Mouse (Mus musculus): ENCODE measurements around the gene Nat8f6.
A peak's percentile ranks its signal among the peaks of the same experiment; 100 is the strongest.
"Not testable (repeated sequence)": the region's sequence is repeated elsewhere in the genome, so short reads cannot be mapped to it uniquely, and the experiment has no call there.

The Nat8f6 gene

DNA sequence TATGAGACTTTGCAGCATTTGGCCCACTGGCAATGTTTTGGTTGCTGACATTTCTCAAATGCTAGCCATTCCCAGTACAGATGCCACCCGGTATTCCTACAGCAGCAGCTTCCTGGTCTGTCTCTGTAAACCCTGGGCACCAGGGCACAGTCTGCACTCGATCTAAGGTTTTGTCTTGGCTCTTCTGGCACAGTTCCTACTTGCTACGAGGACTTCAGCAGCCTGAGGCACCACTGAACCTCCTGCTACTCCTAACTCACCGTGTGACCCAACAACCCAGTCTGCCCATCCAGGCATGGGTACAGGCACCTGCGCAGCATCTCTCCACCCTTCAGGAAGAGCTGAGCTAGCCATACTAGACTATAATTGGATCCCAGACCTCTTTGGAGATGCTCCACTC is 15.3 kb upstream of the Nat8f6 start:
- not testable (repeated sequence) for DNase-seq (ENCODE audit: low read depth, low spot score)

DNA sequence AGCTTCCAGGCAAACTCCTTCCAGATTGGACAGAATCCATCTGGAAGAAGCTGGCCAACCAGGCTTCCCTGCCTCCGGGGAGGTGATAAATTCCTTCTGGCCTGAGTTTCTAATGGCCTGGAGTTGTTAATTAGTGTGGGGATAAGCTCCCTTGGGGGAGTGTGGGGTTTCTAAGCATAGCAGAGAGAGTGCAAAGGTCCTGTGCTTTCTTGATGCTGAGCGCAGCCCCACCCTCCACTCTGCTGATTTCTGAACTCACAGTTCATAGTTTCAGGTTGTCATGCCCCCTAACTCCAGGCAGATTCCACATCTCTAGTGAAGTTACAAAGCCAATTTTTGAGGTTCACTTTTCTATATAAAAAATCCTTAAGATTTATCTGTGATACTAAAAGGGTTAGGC is 14.3 kb upstream of the Nat8f6 start:
- DNase-seq (ENCODE audit: low read depth, low spot score): not testable (repeated sequence)

DNA sequence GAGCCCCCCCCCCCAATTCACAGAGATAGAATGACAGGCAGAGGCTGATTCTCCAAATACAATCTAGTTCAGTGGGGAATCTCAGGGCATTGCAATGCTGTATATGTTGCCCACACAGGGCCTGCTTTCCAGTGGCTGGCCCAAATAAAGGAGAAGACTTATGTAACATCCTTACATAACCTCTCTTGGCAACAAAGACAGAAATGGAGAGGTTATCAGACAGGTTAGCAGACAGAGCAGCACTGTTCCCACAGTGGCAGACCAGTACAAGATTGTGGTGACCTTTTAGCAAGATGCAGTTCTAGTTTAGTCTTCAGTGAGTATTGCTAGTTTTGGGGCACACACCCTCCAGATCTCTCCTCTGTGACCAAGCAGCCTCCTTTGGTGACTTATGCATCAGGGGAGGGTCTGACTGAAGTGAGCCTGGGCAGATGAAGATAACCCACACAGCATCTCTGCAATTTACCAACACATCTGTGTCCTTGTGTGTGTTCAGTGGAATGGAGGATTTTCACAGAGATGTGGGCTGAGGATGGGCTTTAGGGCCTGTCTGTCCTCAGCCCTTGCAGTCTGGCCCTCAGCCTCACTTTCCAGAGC is 13.8 kb upstream of the Nat8f6 start:
- not testable (repeated sequence) for DNase-seq (ENCODE audit: low read depth, low spot score)

DNA sequence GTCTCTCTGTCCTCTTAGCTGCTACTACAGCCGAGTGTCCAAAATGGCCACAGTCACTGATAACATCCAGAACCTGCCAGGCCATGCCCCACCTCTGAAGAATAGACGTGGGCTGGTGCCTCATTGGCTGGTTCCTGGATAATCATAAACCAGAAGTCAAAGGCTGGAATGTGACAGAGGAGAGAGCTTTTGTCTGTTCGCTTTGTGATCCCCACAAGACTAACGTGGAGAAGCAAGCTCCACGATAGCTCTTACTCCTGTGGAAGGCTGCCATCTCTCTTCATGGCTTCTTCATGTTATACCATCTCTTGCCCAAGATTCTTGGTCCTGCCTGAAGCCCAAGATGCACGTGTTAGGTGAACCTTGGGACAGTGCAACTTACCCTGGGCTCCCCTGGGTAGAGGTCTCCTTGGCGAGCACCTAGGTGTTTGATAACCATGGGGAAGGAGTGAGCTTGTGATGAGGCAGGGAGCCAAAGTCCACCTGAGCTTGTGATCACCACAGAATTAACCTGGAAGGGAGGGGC is 11.1 kb upstream of the Nat8f6 start, which contains the start of gene Nat8:
Gene Nat8 (minus strand): TSS at position 287 of the 526 bp plus-strand sequence.
- no peak for DNase-seq (ENCODE audit: low read depth, low spot score)

DNA sequence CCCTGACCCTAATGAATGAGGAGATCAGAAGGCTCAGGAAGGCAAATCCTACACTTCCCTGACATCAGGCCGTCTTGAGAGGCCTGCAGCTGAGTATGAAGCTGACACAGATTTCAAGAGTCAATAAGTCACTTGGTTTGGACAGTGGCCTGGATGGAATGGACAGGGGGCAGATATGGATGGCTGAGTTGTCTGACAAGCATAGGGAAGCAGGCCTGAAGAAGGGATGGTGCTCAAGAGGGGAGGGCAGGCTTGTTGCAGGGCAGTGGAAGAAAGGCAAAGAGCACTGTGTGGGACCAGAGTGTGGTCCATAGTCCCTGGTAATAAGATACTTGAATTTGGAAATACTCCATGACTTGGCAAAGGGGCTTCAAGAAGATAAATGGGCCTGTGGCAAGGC is 8.7 kb upstream of the Nat8f6 start:
- no peak for DNase-seq (ENCODE audit: low read depth, low spot score)

DNA sequence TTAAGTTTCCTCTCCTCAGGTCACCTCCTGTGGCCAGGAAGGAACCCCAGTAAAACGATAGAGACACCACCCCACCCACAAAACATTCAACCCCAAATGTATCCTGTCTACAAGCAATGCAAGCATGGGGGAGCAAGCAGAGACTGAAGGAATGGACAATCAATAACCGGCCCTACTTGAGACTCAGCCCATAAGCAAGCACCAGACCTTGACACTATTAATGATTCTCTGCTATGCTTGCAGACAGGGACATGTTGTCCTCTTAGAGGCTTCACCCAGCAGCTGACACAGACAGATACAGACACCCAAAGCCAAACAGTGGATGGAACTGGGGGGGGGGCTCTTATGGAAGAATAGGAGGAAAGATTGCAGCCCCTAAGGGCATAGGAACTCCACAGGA is 5.1 kb upstream of the Nat8f6 start:
- DNase-seq (ENCODE audit: low read depth, low spot score): no peak

DNA sequence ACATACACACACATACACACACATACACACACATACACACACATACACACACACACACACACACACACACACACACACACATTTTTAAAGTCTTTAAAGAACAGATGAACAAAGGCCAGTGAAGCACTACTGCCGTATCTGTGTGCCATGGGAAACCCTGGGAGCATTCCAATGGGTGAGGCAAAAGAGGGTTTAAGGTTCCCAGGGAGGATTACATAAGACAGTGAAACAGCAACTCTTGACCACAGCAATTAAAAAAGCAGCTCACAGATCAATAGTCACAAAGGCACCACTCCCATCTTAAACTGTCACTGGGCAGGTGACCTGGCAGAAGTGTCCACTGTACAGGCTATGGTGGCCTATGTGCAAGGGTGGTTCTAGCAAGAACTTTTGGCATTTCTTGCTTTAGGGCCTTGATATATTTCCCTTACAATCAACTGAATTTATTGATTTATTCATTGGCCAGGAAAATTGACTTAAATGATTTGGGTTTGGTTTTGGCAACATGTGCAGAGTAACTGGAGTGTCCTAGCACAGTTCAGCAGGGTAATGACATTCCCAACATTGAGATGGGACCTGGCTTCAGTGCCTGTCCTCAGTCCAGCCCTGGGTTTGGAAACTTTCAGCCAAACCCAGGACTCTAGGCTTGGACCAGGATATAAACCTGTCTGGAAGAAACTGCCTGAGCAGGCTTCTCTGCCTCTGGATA is 2.8 kb upstream of the Nat8f6 start:
- no peak for DNase-seq (ENCODE audit: low read depth, low spot score)

DNA sequence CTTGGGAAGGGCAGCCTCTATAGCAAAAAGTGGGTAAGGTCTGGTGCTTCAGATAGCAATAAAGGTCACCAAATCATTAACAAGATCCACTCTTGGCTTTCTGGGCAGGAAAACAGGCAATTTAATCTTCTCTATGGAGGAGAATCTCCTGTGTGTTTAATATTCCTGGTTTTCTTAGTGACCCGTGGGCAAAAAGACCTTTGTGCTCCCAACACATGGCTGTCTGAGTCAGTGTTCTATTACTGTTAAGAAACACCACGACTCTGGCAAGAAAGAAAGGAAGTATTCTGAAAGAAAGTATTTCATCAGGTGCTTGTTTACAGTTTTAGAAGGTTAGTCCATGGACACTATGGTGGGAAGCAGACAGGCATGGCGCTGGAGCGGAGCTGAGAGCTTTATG is 1.5 kb upstream of the Nat8f6 start:
- DNase-seq (ENCODE audit: low read depth, low spot score): no peak

DNA sequence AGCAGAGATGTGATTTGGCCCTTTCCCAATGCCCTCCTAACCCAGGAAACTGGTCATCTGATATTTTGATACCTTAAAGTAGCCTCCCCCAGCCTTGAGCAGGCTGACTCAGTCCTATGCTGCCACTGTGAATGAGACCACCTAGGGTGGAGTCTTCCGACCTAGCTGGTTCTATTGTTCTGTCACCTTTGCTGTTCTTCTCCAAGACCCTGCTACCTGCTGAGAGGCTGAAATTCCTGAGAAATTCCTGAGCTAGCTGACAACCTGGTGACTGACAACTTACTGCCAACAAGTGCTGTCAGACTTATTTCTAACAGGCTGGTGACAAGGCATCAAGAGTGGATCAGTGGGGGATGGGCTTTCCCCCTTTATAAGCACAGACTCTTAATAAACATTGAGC is 2.4 kb downstream of the Nat8f6 start:
- no peak for DNase-seq (ENCODE audit: low read depth, low spot score)

DNA sequence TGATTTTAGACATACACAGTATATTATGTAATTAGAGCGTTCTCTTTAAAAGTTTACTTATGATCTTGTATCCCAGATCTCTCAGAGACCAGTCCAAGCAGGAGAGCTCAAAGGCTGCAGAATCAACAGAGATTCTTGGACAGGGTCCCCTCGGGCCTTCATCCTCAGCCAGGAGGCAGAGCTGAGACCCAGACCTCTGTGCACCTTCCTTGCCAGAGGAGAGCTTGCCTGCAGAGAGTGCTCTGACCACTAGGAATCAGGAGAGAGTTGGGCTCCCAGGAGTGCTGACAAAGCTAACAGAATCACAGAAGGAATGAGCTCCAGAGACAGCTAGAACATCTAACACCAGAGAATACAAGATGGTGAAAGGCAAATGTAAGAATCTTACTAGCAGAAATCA is 7.4 kb downstream of the Nat8f6 start:
- DNase-seq (ENCODE audit: low read depth, low spot score): no peak

DNA sequence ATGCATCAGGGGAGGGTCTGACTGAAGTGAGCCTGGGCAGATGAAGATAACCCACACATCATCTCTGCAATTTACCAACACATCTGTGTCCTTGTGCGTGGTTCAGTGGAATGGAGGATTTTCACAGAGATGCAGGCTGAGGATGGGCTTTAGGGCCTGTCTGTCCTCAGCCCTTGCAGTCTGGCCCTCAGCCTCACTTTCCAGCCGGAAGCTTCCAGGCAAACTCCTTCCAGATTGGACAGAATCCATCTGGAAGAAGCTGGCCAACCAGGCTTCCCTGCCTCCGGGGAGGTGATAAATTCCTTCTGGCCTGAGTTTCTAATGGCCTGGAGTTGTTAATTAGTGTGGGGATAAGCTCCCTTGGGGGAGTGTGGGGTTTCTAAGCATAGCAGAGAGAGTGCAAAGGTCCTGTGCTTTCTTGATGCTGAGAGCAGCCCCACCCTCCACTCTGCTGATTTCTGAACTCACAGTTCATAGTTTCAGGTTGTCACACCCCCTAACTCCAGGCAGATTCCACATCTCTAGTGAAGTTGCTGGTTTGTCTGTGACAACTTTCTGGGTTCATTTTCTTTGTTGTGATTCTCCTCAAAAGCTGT is 9.7 kb downstream of the Nat8f6 start:
- not testable (repeated sequence) for DNase-seq (ENCODE audit: low read depth, low spot score)

DNA sequence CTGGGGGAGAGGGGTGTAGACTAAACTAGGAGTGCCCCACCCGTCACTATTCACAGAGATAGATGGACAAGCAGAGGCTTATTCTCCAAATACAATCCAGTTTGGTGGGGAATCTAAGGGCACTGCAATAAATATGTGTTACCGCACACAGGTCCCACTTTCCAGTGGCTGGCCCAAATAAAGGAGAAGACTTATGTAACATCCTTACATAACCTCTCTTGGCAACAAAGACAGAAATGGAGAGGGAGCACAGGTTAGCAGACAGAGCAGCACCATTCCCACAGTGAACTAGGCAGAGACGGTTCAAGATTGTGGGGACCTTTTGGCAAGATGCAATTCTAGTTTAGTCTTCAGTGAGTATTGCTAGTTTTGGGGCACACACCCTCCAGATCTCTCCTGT is 10.2 kb downstream of the Nat8f6 start:
- not testable (repeated sequence) for DNase-seq (ENCODE audit: low read depth, low spot score)

DNA sequence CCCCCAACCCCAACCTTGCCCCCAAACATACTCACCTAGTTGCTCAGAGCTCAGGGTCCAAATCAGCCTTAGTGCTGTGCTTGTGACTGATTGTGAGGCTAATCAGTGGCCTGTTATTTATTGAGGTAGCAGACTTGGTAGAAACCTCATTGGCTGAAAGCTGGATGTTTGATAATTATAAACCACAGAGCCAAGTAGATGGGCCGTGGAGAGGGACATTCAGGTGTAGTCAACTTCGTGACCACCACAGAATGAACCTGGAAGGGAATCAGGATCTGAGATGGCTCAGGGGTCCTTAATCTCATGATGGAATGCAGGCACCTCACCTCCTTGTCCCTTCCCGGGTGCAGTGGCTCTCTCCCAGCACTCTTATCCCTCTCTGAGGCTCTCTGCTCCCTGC is 11.0 kb downstream of the Nat8f6 start:
- not testable (repeated sequence) for DNase-seq (ENCODE audit: low read depth, low spot score)

DNA sequence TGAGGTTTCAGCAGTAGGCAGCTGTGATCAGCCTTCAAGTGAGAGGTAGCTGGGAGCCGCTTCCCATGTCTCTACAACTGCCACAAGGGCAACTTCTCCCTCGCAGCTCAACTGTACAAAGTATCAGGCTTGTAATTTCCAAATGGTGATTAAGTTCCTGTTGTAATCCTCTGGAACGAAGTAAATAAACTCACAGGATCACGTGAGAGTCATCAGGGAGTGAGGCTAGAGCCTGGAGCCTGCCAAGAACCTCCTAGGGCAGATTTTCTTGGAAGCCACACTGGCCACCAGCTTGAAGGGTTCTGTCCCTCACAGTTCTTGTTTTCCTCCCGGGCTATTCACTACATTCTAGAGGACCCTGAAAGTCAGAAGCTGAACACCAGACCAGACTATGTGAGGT is 17.6 kb downstream of the Nat8f6 start:
- not testable (repeated sequence) for DNase-seq (ENCODE audit: low read depth, low spot score)

DNA sequence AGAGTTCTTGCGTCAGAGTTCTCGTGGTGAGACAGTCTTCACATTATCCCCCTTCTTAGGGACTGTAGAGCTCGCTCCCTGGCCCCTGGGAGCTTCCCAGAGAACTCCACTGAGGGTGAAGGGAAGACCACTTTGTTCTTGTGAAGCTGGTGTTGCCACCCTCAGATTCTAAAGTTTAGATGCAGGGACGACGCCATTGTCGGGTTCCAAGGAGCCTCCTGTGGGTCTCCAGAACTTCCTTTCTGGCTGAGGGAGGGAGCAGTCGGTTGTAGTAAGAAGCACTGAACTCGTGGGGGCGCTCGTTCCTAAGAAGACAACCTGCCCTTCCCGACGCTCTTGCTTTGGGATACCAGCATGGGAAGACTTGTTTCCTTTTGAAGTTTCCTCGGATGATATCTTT is 55.2 kb downstream of the Nat8f6 start, which contains the start of gene Nat8f3:
Gene Nat8f3 (minus strand): TSS at position 223 of the 400 bp plus-strand sequence.
- DNase-seq (ENCODE audit: low read depth, low spot score): peak; percentile 0

DNA sequence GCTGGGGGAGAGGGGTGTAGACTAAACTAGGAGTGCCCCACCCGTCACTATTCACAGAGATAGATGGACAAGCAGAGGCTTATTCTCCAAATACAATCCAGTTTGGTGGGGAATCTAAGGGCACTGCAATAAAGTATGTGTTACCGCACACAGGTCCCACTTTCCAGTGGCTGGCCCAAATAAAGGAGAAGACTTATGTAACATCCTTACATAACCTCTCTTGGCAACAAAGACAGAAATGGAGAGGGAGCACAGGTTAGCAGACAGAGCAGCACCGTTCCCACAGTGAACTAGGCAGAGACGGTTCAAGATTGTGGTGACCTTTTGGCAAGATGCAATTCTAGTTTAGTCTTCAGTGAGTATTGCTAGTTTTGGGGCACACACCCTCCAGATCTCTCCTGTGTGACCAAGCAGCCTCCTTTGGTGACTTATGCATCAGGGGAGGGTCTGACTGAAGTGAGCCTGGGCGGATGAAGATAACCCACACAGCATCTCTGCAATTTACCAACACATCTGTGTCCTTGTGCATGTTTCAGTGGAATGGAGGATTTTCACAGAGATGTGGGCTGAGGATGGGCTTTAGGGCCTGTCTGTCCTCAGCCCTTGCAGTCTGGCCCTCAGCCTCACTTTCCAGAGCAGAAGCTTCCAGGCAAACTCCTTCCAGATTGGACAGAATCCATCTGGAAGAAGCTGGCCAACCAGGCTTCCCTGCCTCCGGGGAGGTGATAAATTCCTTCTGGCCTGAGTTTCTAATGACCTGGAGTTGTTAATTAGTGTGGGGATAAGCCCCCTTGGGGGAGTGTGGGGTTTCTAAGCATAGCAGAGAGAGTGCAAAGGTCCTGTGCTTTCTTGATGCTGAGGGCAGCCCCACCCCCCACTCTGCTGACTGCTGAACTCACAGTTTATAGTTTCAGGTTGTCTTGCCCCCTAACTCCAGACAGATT is 57.4 kb downstream of the Nat8f6 start:
- not testable (repeated sequence) for DNase-seq (ENCODE audit: low read depth, low spot score)

DNA sequence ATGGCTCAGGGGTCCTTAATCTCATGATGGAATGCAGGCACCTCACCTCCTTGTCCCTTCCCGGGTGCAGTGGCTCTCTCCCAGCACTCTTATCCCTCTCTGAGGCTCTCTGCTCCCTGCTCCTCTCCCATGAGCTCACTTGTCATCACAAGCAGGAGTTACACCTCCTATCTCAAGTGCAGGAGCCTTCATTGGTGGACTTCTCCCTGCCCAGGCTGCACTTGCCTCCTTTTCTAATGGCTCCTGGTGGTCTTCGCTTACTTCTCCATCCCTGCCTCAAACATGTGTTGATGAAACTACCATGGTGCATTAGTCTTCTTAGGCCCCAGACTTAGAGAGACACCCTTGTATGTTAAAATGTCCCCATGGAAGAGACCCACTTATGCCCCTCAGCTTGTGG is 58.1 kb downstream of the Nat8f6 start:
- not testable (repeated sequence) for DNase-seq (ENCODE audit: low read depth, low spot score)
